Mouse (Mus musculus) midbrain, embryonic 16.5 days (tissue): ENCODE data around the gene Agrn. TPM values are rescaled to one million over a fixed set of nuclear protein-coding genes. Genes with fewer than 3 reads are reported as not detected.

Experiments used
- ATAC-seq: fragments of 200-750 bp; cut with Nextera tagmentation; 2 replicates; pipeline ENCODE4 v1.8.0; 2017; ENCODE audit warnings: moderate TSS enrichment
- H3K27ac ChIP-seq: fragments of 300-500 bp; sonication (generic); 2 replicates; pipeline ENCODE4 v1.5.1; 2014; ENCODE audit warnings: mild to moderate bottlenecking, low read length, mixed read lengths
- H3K27me3 ChIP-seq: fragments of 300-500 bp; sonication (generic); 2 replicates; pipeline ENCODE4 v1.6.1; 2014; ENCODE audit warnings: low read depth, low read length, mixed read lengths; ENCODE audit not compliant: control insufficient read depth, insufficient read depth
- H3K36me3 ChIP-seq: fragments of 300-500 bp; sonication (generic); 2 replicates; pipeline ENCODE4 v1.6.1; 2014; ENCODE audit warnings: mild to moderate bottlenecking, low read length, moderate library complexity, mixed read lengths; ENCODE audit not compliant: control insufficient read depth, insufficient read depth
- H3K4me1 ChIP-seq: fragments of 300-500 bp; sonication (generic); 2 replicates; pipeline ENCODE4 v1.6.1; 2014; ENCODE audit warnings: mild to moderate bottlenecking, low read length, mixed read lengths; ENCODE audit not compliant: control insufficient read depth, insufficient read depth
- H3K4me2 ChIP-seq: fragments of 300-500 bp; sonication (generic); 2 replicates; pipeline ENCODE4 v1.6.1; 2014; ENCODE audit warnings: mild to moderate bottlenecking, low read length, mixed read lengths
- H3K4me3 ChIP-seq: fragments of 300-500 bp; sonication (generic); 2 replicates; pipeline ENCODE4 v1.5.1; 2014; ENCODE audit warnings: low read depth, mild to moderate bottlenecking, low read length, moderate library complexity, mixed read lengths
- H3K9ac ChIP-seq: fragments of 300-500 bp; sonication (generic); 2 replicates; pipeline ENCODE4 v1.6.1; 2014; ENCODE audit warnings: low read depth, low read length, mixed read lengths
- H3K9me3 ChIP-seq: fragments of 300-500 bp; sonication (generic); replicated peaks from 2 replicates; pipeline ENCODE4 v1.6.1; 2014; ENCODE audit warnings: mild to moderate bottlenecking, low read length, mixed read lengths; ENCODE audit not compliant: control insufficient read depth, poor library complexity, severe bottlenecking
- WGBS: fragments of 180-500 bp; shearing (Covaris S2); extraction: QIAGEN DNeasy Blood & Tissue Kit; methylation state at CpG from one replicate; pipeline ENCODE4 v1.1.7; 2014; 5-methylcytosine and 5-hydroxymethylcytosine counted together
- polyA plus RNA-seq: library from polyadenylated mRNA; unstranded; fragments of >200 nt; fragmentation: Nextera tagmentation; extraction: Ambion mirVana; gene quantifications from 2 replicates; pipeline ENCODE4 v1.2.1, GENCODE M21; 2015

Gene Agrn
- polyA plus RNA-seq, 1 experiment from 2014 or later: 126 TPM

- 92% methylated on average over 4 of the region's 4 CpGs for WGBS
- no peak overlapping the region for H3K27ac ChIP-seq
Observed at GRCm38 (mm10) chr4:156208872-156209271, 11.6 kb upstream of the Agrn start.

GRCm38 (mm10) chr4:156203413-156204131 lies 6.3 kb upstream of the Agrn start:
- H3K27me3 ChIP-seq: peaks cover 2% of the 10 kb centered on the region; the same call in 1 of the 2 replicates
- H3K4me3 ChIP-seq: peak overlapping the region; percentile 57
- no peaks in the 10 kb centered on the region for H3K36me3 ChIP-seq
- peak overlapping the region; percentile 75 for H3K27ac ChIP-seq
- H3K4me2 ChIP-seq: peak overlapping the region; percentile 96
- no peaks in the 10 kb centered on the region for H3K9me3 ChIP-seq
- WGBS: under 1% methylated on average over 49 of the region's 49 CpGs
- ATAC-seq: peak; percentile 34
- H3K9ac ChIP-seq: peak overlapping the region; percentile 69
- H3K4me1 ChIP-seq: peaks cover 15% of the 10 kb centered on the region

More at GRCm38 (mm10) chr4:156208872-156209271, 11.6 kb upstream of the Agrn start:
- Histone ChIP-seq H3K9me3 (no peaks in the 10 kb centered on the region), H3K4me2 (no peak overlapping the region), H3K4me3 (no peak overlapping the region), H3K36me3 (no peaks in the 10 kb centered on the region), H3K9ac (no peak overlapping the region), H3K27me3 (peaks cover 2% of the 10 kb centered on the region; the same call in 1 of the 2 replicates), H3K4me1 (peaks cover 4% of the 10 kb centered on the region)
- ATAC-seq: no peak

- Histone ChIP-seq H3K4me2 (peak within 1 kb of the TSS; percentile 96), H3K9ac (peak within 1 kb of the TSS; percentile 69), H3K4me3 (peak within 1 kb of the TSS; percentile 57), H3K27me3 (peaks cover 2% of the 10 kb centered on the region; the same call in 1 of the 2 replicates), H3K36me3 (no peaks in the 10 kb centered on the region), H3K27ac (peak within 1 kb of the TSS; percentile 75), H3K9me3 (no peaks in the 10 kb centered on the region), H3K4me1 (peaks cover 15% of the 10 kb centered on the region)
- ATAC-seq: peak; percentile 61
- WGBS: under 1% methylated on average over 31 of the region's 39 CpGs
Observed at GRCm38 (mm10) chr4:156203001-156203412, 5.7 kb upstream of the Agrn start, which contains the start of gene AW011738. Gene AW011738 (plus strand): TSS chr4:156203304.

GRCm38 (mm10) chr4:156202462-156202893 lies 5.2 kb upstream of the Agrn start:
- H3K36me3 ChIP-seq: no peaks in the 10 kb centered on the region
- peaks cover 15% of the 10 kb centered on the region for H3K4me1 ChIP-seq
- H3K9ac ChIP-seq: no peak overlapping the region
- peak overlapping the region; percentile 57 for H3K4me3 ChIP-seq
- H3K27ac ChIP-seq: peak overlapping the region; percentile 14; the same call in 1 of the 2 replicates
- no peak for ATAC-seq
- H3K4me2 ChIP-seq: peak overlapping the region; percentile 96
- H3K27me3 ChIP-seq: peaks cover 2% of the 10 kb centered on the region; the same call in 1 of the 2 replicates
- 44% methylated on average over 12 of the region's 12 CpGs for WGBS
- H3K9me3 ChIP-seq: no peaks in the 10 kb centered on the region

GRCm38 (mm10) chr4:156200623-156201475 lies 3.6 kb upstream of the Agrn start, which contains the start of gene Isg15:
Gene Isg15 (minus strand): TSS chr4:156200818.
- 63% methylated on average over 10 of the region's 10 CpGs for WGBS
- Histone ChIP-seq H3K4me3 (no peak within 1 kb of the TSS), H3K36me3 (no peaks in the 10 kb centered on the region), H3K4me2 (no peak within 1 kb of the TSS), H3K27ac (no peak within 1 kb of the TSS), H3K9me3 (no peaks in the 10 kb centered on the region), H3K27me3 (peaks cover 2% of the 10 kb centered on the region; the same call in 1 of the 2 replicates), H3K9ac (no peak within 1 kb of the TSS), H3K4me1 (peaks cover 20% of the 10 kb centered on the region)
- no peak for ATAC-seq

GRCm38 (mm10) chr4:156197829-156198205 lies 529 bp upstream of the Agrn start:
- H3K27me3 ChIP-seq: no peaks in the 10 kb centered on the region
- H3K9ac ChIP-seq: peak overlapping the region; percentile 65
- H3K36me3 ChIP-seq: 0 out of 2 replicates have a peak, but pooled peaks cover 7% of the 10 kb centered on the region
- no peaks in the 10 kb centered on the region for H3K9me3 ChIP-seq
- 0% methylated on average over 26 of the region's 26 CpGs for WGBS
- H3K4me2 ChIP-seq: peak overlapping the region; percentile 57
- ATAC-seq: peak; percentile 90
- H3K4me3 ChIP-seq: peak overlapping the region; percentile 83
- peak overlapping the region; percentile 95 for H3K27ac ChIP-seq
- peaks cover 25% of the 10 kb centered on the region for H3K4me1 ChIP-seq

- Histone ChIP-seq H3K4me1 (peaks cover 26% of the 10 kb centered on the region), H3K4me3 (peak overlapping the region; percentile 83), H3K36me3 (peaks cover 7% of the 10 kb centered on the region; the same call in 1 of the 2 replicates), H3K27ac (peak overlapping the region; percentile 80), H3K9me3 (no peaks in the 10 kb centered on the region), H3K27me3 (no peaks in the 10 kb centered on the region), H3K9ac (peak overlapping the region; percentile 88), H3K4me2 (peak overlapping the region; percentile 77)
- WGBS: 3% methylated on average over 35 of the region's 35 CpGs
- no peak for ATAC-seq
Observed at GRCm38 (mm10) chr4:156195927-156196870, 1.1 kb downstream of the Agrn start.

GRCm38 (mm10) chr4:156194346-156194745 lies 2.9 kb downstream of the Agrn start:
- Histone ChIP-seq H3K27ac (no peak overlapping the region), H3K36me3 (peaks cover 7% of the 10 kb centered on the region; the same call in 1 of the 2 replicates), H3K4me3 (no peak overlapping the region), H3K9me3 (no peaks in the 10 kb centered on the region), H3K9ac (no peak overlapping the region), H3K27me3 (no peaks in the 10 kb centered on the region), H3K4me1 (peaks cover 32% of the 10 kb centered on the region), H3K4me2 (no peak overlapping the region; the same call in 1 of the 2 replicates)
- WGBS: 31% methylated on average over 6 of the region's 6 CpGs
- no peak for ATAC-seq
